Mouse (Mus musculus) layer of hippocampus, adult 11-12 months (tissue): Measurements from ENCODE around the gene Gm49396.

ENCODE experiments used
- DNase-seq: peaks from one replicate; pipeline ENCODE4 v3.0.0; 2022; ENCODE audit warnings: low spot score

Gene Gm49396

DNA sequence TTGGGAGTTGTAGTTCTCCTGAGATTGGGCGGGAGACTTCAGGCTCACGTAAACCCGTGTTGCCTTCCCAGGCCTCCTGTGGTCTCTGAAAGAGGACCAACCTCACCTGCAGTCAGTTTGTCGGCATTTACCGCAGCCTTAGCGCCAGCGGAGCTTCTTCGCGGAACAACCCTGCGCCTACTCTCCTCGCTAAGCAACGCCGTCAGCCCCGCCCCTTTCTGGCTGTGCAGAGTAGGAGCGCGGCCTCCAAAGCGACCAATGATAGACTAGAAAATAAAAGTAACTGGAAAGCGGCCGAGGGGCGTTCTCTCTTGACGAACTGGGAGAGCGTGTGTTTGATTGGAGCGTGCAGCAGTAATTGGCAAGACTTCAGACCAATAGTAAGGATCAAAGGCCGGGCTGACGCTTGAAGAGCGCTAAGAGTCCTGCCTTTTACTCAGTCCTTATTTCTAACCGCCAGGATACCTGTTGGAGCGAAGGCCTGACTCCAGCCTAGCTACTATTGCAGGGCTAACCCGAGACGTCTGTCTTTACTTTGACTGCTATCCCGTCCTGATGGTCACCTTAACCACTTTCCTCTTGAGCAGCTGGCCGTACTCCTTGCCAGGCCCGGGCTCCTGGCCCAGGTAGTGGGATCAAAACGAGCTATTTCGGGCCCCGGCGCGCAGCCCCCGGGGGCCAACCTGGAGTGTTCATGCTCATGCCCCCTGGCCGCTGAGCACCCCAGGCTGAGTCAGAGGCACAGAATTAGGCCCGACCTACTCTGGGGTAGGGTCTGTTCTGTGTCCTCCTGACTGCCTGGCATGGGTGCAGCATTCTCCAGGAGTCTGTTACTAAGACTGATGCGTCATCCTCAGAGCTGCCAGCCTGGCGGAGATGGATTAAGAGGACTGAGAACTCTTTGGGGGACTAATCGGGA lies 10.8 kb upstream of the Gm49396 start, which contains the start of the genes Hspb6 and Proser3:
Hspb6 (plus strand) TSS at position 77 of the 919 bp plus-strand sequence.
Proser3 (minus strand) TSS at position 198 of the 919 bp plus-strand sequence.
- peak; percentile 99 for DNase-seq

DNA sequence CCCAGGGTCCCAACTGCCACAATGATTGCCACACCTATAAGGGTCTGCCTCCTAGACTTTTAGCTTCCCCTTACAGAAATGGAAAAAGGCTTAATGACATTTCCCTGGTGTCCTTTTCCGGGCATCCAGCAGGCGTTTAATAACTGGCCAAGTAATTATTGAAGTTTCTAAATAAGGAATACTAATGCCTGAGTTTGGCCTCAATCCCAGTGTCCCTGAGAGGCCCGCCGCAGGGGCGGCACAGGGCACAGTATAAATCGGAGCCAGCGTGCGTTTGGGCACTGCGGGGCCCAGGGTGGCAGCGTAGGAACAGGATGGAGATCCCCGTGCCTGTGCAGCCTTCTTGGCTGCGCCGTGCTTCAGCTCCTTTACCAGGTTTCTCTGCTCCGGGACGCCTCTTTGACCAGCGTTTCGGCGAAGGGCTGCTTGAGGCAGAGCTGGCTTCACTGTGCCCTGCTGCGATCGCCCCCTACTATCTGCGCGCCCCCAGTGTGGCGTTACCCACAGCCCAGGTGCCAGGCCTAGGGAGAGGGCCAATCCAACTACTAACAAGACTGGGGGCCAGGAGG lies 10.0 kb upstream of the Gm49396 start:
- DNase-seq, result no peak

GRCm38 (mm10) chr7:30553810-30554584 lies 9.1 kb upstream of the Gm49396 start:
- DNase-seq, result no peak

DNA sequence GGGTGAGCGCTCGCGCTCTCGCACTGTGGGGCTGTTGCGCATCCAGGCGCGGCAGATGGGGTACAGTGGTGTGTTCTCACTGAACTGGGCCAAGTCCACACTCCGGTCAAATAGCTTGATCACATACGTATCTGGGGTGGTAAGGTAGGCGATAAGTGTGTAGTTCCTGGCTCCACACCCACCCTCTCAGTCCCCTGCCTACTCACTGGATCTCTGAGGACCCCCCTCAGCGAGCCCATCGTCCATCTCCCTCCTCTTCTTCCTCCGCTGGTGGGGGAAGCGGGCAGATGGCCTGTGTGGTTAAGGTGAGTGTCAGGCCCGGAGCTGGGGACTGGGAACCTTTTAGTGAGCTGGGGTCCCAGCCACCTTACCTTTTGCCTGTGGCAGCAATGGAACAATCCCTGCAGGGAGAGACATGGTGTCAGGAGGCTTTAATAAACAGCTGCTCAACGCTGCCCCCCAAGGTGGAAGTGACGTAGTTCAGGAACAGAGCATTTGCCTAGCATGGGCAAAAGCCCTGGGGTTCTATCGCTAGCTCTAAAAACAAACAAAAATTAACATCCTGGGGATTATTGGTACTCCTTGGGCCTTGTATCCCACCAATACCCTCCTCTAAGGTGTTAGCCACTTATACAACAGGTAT lies 6.1 kb upstream of the Gm49396 start:
- DNase-seq, result no peak

DNA sequence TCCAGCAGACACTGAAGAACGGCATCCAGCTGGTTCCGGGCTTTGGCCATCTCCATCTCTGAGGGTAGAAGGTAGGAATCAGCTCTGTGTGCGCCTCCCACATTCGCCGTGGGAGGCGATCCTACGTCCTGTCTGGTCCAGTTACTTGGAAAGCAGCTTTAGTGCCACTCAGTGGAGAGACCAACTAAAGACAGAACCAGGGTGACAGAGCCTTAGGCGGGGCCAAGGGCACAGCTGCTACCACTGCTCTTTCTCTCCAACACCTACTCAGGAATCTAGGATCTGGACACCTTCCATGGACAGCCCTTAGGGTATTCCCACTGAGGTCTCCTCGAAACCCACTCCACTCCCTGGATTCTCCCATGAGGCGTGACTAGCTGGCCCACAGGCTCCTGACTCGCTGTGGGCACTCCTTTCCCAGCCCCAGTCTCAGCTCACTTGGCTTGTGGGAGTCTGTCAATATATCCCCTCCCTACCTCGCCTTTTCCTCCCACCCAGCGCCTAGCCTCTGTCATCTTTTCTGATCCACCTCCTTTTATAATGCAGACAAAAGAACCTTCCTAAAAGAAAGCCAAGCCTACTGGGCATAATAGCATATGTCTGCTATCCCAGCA lies 5.1 kb upstream of the Gm49396 start:
- no peak for DNase-seq

DNA sequence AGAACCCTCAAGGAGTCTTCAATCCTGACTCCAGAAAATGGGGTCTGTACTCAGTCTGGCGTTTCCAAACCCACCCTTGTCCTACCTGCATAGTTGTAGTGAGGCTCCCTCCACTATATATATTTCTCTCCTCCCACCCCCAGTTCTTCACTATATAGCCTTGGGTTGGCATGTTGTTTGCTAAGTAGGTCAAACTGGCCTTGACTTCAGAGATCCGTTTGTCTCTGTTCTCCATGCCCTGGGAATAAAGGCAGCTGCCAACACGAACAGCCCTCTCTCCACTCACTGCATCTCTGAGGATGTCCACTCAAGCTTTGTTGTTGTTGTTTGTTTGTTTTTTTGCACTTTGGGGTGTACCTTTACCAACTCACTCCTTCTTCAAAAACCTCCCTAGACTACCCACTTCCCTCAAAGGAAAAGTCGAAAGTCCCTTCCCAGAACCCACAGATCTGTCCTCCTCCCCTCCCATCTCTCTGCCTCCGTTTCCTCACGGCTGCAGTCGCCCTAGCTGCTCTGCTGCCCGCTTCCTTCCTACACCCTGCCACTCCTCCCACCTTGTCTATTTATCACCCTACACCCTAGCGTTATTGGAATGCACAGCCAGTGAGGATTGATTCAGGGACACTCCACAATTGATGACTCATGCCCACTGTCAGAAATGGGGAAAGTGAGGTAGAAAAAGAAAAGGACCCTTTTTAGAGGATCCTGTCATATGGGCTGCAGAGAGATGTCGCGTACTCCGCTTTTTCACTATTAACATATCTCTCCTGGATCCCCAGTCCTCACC lies 4.3 kb upstream of the Gm49396 start:
- no peak for DNase-seq

GRCm38 (mm10) chr7:30559443-30559954 lies 3.6 kb upstream of the Gm49396 start, which contains the start of gene Lin37:
Gene Lin37, minus strand, starts transcription at chr7:30559838.
- DNase-seq, result peak; percentile 99

DNA sequence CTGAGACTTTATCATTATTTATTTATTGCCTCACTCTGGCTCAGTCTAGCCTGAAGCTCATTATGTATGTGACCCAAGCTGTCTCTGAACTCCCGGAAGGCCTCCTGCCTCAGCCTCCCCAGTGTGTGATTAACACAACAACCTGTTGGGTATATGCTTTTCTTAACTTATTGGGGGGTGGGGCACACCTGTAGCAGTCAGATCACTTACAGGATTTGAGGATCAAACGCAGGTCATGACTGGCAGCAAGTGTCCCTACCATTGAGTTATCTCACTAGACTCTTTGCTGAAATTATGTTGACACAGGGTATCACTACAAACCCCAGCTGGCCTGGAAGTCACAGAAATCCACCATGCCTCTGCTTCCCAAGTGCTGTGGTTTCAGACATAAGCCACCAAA lies 2.8 kb upstream of the Gm49396 start:
- no peak for DNase-seq

- no peak for DNase-seq
Observed at GRCm38 (mm10) chr7:30562526-30563116, 523 bp upstream of the Gm49396 start.

DNA sequence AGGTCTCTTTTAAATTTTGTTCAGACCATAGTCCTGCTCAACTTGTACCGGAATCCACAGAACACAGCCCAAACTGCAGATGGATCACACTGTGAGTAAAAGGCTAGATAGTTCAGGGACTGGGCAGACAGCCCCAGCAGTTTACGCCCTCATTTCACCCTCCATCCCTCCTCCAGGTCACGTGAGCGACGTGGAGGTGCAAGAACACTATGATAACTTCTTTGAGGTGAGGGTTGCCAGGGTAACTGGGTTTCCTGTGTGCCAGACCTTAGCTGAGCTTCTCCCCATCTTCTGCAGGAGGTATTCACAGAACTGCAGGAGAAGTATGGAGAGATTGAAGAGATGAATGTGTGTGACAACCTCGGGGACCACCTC lies 749 bp downstream of the Gm49396 start:
- no peak for DNase-seq

GRCm38 (mm10) chr7:30564970-30565571 lies 1.9 kb downstream of the Gm49396 start, which contains the start of gene Igflr1:
Gene Igflr1, plus strand, starts transcription at chr7:30565427.
- DNase-seq, result no peak

DNA sequence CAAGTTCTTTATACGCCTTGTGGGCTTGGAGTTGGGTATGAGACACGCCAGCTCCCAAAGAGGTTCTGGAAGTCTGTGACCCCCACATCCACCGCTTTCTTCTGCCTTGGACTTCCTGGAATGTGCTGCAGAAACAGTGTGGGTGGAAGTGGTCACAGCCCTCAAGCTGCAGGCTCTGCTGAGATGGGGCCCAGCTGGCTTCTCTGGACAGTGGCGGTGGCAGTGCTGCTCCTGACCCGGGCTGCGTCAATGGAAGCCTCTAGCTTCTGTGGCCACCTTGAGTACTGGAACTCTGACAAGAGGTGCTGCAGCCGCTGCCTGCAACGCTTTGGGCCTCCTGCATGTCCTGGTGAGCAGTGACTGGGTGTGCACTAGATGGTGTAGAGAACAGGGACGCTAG lies 2.9 kb downstream of the Gm49396 start:
- no peak for DNase-seq

DNA sequence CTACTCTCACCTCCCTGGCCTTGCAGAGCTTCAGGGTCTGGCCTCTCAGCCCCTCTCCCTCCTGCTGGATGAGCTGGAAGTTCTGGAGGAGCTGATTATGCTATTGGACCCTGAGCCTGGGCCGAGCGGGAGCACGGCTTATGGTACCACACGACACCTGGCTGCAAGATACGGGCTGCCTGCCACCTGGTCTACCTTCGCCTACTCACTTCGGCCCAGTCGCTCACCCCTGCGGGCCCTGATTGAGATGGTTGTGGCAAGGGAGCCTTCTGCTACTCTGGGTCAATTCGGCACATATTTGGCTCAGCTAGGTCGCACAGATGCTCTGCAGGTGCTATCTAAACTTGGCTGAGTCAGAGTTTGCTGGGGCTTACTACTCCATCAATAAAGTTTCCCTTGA lies 4.4 kb downstream of the Gm49396 start:
- no peak for DNase-seq

DNA sequence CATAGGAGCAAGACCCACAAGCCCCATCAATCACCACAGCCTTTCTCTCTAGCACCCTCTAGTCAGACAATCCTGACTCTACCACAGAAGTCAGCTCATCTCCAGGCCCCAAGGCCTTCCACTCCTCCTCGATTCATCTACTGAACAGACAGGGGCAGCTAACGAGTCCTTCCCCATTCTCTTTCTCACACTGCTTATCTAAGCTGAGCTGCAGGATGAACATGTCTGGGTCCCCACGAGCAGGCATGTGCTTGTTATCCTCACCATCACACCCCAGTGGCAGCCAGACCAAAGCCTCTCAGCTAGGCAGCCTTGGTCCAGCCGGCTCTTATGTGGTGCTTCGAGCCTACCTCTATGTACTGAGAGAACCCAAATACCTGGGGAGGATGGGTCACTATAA lies 9.2 kb downstream of the Gm49396 start:
- no peak for DNase-seq

DNA sequence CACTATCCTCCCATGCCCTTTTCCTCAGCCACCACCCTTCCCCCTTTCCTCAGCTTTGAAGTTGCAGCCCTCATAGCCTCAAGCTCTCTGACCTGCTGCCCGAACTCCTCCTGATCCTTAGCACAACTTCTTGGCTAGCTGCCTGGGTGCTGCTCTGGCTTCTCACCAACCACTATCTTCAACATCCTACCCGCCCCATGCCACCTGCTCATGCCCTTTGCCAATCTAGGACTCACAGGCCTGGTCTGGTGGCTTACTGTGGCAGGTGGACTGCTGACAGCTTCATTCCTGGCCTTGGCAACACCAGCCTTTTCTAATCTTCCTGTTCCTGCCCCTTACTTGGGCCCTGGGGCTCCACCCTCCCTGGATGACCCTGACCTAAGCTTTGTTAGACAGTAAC lies 9.8 kb downstream of the Gm49396 start:
- DNase-seq, result no peak

DNA sequence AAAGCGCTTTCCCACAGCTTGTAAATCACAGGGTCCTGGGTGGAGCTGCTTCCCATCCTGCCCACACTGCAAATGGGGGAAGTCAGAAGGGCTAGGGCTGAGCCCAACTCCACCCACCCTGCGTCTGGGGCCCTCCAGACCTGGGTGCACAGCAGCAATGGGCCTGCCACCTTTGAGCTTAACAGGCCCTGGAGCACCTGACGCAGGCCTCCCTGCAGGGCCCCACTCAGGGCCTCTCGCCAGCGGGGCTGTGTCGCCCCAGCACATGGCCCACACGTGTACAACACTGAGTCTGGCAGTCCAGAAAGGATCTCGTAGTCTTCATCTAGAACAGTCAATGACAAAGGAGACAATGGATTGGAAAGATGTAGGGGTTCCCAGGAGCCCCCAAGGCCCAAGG lies 16.8 kb downstream of the Gm49396 start:
- DNase-seq, result no peak

- no peak for DNase-seq
Observed at GRCm38 (mm10) chr7:30581547-30581946, 18.4 kb downstream of the Gm49396 start.

- DNase-seq, result no peak
Observed at GRCm38 (mm10) chr7:30584339-30584738, 21.2 kb downstream of the Gm49396 start.

GRCm38 (mm10) chr7:30585170-30585569 lies 22.0 kb downstream of the Gm49396 start:
- no peak for DNase-seq
